Mouse (Mus musculus) G1E (cell line): Measurements from ENCODE around the gene Mical3. TPM values are rescaled to one million over a fixed set of nuclear protein-coding genes. Genes with fewer than 3 reads are reported as not detected.

Experiments used
- ATAC-seq: 2 replicates; pipeline ENCODE4 v1.8.0; 2016; ENCODE audit warnings: mild to moderate bottlenecking; ENCODE audit not compliant: insufficient number of reproducible peaks, poor library complexity, low FRiP score, severe bottlenecking; ENCODE audit errors: extremely low read depth
- DNase-seq: peaks from one replicate; pipeline ENCODE4 v3.0.0; 2012; ENCODE audit warnings: low spot score
- H3K27me3 ChIP-seq: 2 replicates; pipeline ENCODE4 v1.6.1; 2012; ENCODE audit warnings: mild to moderate bottlenecking, low read length, inconsistent platforms; ENCODE audit not compliant: insufficient read depth
- H3K36me3 ChIP-seq: replicated peaks from 2 replicates; pipeline ENCODE3; 2012; ENCODE audit warnings: mild to moderate bottlenecking, inconsistent platforms
- H3K4me1 ChIP-seq: 2 replicates; pipeline ENCODE4 v1.6.1; 2012; ENCODE audit warnings: low read depth, low read length, inconsistent platforms, mixed read lengths; ENCODE audit not compliant: insufficient read depth
- H3K4me3 ChIP-seq: 2 replicates; pipeline ENCODE4 v1.5.1; 2012; ENCODE audit warnings: low read depth, mild to moderate bottlenecking, inconsistent platforms, low read length, moderate library complexity, mixed read lengths
- H3K9me3 ChIP-seq: replicated peaks from 2 replicates; pipeline ENCODE4 v1.6.1; 2012; ENCODE audit warnings: inconsistent platforms
- CTCF ChIP-seq: IDR thresholded peaks from 2 replicates; pipeline ENCODE4 v1.5.1; 2012; ENCODE audit warnings: low read depth, low read length, inconsistent platforms, mixed read lengths
- GATA1 ChIP-seq: IDR thresholded peaks from 2 replicates; pipeline ENCODE4 v1.6.1; 2012; ENCODE audit warnings: borderline replicate concordance, low read length, inconsistent platforms, mixed read lengths
- GATA2 ChIP-seq: IDR thresholded peaks from 2 replicates; pipeline ENCODE4 v1.6.1; 2012; ENCODE audit warnings: low read depth, low read length, inconsistent platforms, borderline replicate concordance
- POLR2AphosphoS5 ChIP-seq: IDR thresholded peaks from 2 replicates; pipeline ENCODE4 v1.6.1; 2012; ENCODE audit warnings: low read depth, low read length, inconsistent platforms; ENCODE audit not compliant: insufficient replicate concordance
- TAL1 ChIP-seq: conservative IDR thresholded peaks from 2 replicates; pipeline ENCODE4 v1.6.1; 2012; ENCODE audit warnings: low read depth, low read length, inconsistent platforms, mixed read lengths
- polyA plus RNA-seq: library from polyadenylated mRNA; stranded (reverse); fragments of >175 nt; gene quantifications from 2 replicates; pipeline ENCODE4 v1.2.3, GENCODE M21; 2012
- total RNA-seq, 2 experiments: library from RNA; stranded (forward) in 1 of 2; stranded (reverse) in 1 of 2; fragments of 200-1000 nt in 1 of 2; fragments of >200 nt in 1 of 2; fragmentation: Nextera tagmentation in 1 of 2; gene quantifications; 2 replicates each; pipeline ENCODE4 v1.2.3; 2014 to 2017

The Mical3 gene
- total and polyA plus RNA-seq, 3 experiments, result 20.9 to 109 (median 38.1) TPM

DNA sequence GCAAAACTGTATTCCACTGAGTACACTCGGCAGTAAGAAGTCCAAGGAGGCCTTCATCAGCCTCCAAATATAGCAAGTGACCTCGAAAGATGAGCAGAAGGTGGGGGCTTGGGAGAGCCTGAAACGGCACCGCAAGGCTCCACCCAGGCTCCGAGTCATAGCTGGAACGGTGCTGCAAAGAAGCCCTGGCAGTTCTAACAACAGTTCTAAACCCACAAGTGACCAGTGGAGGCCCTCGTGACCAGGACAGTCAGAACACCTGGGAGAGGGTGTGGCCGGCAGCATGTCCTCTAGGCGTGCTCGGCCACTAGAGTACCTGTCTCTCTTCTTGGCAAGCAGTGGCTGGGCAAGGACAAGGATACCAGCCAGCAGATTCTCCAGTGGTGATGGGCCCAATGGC lies 27.9 kb downstream of the Mical3 start:
- no peak for ATAC-seq
- peaks cover 88% of the 10 kb centered on the region for H3K36me3 ChIP-seq

GRCm38 (mm10) chr6:121102084-121102483 lies 28.7 kb downstream of the Mical3 start:
- ATAC-seq, result no peak
- DNase-seq, result no peak
- Histone ChIP-seq H3K36me3 (peaks cover 82% of the 10 kb centered on the region), H3K4me3 (no peak overlapping the region; the same call in 1 of the 2 replicates), H3K27me3 (no peaks in the 10 kb centered on the region), H3K9me3 (no peaks in the 10 kb centered on the region), H3K4me1 (peaks cover 98% of the 10 kb centered on the region)
- TF ChIP-seq GATA1 (no peak), POLR2AphosphoS5 (no peak), TAL1 (no peak), CTCF (no peak), GATA2 (no peak)

More for the DNA sequence above, 27.9 kb downstream of the Mical3 start:
- Histone ChIP-seq H3K9me3 (no peaks in the 10 kb centered on the region), H3K4me3 (peak overlapping the region; percentile 53; the same call in 1 of the 2 replicates), H3K4me1 (peaks cover 97% of the 10 kb centered on the region), H3K27me3 (no peaks in the 10 kb centered on the region)
- DNase-seq, result no peak
- no peak for TF ChIP-seq POLR2AphosphoS5
- TF ChIP-seq GATA2, result no peak
- no peak for TF ChIP-seq GATA1
- no peak for TF ChIP-seq CTCF
- no peak for TF ChIP-seq TAL1

DNA sequence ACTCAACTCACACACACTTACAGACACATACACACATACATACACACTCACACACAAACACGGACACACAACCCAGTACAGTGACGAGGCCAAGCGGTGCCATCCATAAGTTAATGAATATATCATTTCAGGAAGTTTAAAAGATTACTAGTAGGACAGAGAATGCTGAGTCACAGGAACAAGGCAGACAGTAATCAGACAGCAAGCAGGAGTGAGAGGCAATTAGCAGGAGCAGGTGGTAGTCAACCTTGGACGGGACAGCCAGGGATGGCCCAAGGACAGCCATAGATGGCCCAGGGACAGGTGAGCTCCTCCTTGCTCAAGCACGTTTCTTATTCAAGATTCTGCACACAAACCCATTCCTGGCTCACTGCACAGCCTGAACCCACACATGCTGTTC lies 29.6 kb downstream of the Mical3 start:
- H3K36me3 ChIP-seq, result peaks cover 82% of the 10 kb centered on the region
- DNase-seq, result peak; percentile 63

GRCm38 (mm10) chr6:121099831-121100230 lies 31.0 kb downstream of the Mical3 start:
- TF ChIP-seq GATA1, result no peak
- TF ChIP-seq POLR2AphosphoS5, result no peak
- no peak for TF ChIP-seq CTCF
- no peak for TF ChIP-seq TAL1
- TF ChIP-seq GATA2, result no peak
- Histone ChIP-seq H3K36me3 (peaks cover 81% of the 10 kb centered on the region), H3K4me1 (peaks cover 99% of the 10 kb centered on the region), H3K27me3 (no peaks in the 10 kb centered on the region), H3K4me3 (no peak overlapping the region), H3K9me3 (no peaks in the 10 kb centered on the region)
- DNase-seq (no peak), ATAC-seq (no peak)

More for the DNA sequence above, 29.6 kb downstream of the Mical3 start:
- H3K4me1 ChIP-seq, result peaks cover 99% of the 10 kb centered on the region
- ATAC-seq, result peak; percentile 59
- peak overlapping the region; percentile 60; the same call in 1 of the 2 replicates for H3K4me3 ChIP-seq
- peak; percentile 50 for TF ChIP-seq TAL1
- no peak for TF ChIP-seq GATA2
- no peaks in the 10 kb centered on the region for H3K9me3 ChIP-seq
- no peaks in the 10 kb centered on the region for H3K27me3 ChIP-seq

DNA sequence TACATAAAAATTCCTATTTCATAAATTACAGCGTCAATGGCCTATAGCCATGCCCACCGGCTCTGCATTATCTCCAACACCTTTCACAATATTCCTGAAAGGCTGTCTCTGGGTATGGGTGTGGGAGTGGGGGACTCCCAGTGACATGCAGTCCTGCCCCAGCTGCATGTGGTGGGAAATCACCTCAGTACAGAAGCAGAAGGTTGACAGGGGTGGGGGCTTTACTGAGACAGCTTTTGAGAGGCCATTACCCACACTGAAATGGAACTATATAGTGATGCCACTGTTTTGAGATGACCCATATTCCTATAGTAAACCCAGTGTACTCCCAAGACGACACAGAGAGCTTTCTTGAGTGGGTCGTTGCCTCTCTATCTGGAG lies 31.6 kb downstream of the Mical3 start:
- peaks cover 78% of the 10 kb centered on the region for H3K36me3 ChIP-seq
- no peak for ATAC-seq
- TF ChIP-seq GATA1 (no peak), GATA2 (no peak), TAL1 (no peak), POLR2AphosphoS5 (no peak), CTCF (no peak)
- H3K4me3 ChIP-seq, result no peak overlapping the region
- no peaks in the 10 kb centered on the region for H3K27me3 ChIP-seq
- no peaks in the 10 kb centered on the region for H3K9me3 ChIP-seq
- no peak for DNase-seq
- peaks cover 97% of the 10 kb centered on the region for H3K4me1 ChIP-seq

- H3K4me3 ChIP-seq, result peak overlapping the region; percentile 63; the same call in 1 of the 2 replicates
- no peaks in the 10 kb centered on the region for H3K9me3 ChIP-seq
- TF ChIP-seq GATA1 (no peak), GATA2 (no peak), TAL1 (no peak), CTCF (no peak), POLR2AphosphoS5 (no peak)
- H3K36me3 ChIP-seq, result peaks cover 75% of the 10 kb centered on the region
- no peaks in the 10 kb centered on the region for H3K27me3 ChIP-seq
- peaks cover 97% of the 10 kb centered on the region for H3K4me1 ChIP-seq
- ATAC-seq (peak; percentile 32; the same call in 1 of the 2 replicates), DNase-seq (no peak)
These were observed 32.1 kb downstream of the Mical3 start for GRCm38 (mm10) chr6:121098511-121099227.

GRCm38 (mm10) chr6:121098109-121098508 lies 32.7 kb downstream of the Mical3 start:
- Histone ChIP-seq H3K9me3 (no peaks in the 10 kb centered on the region), H3K27me3 (no peaks in the 10 kb centered on the region), H3K4me1 (peaks cover 97% of the 10 kb centered on the region), H3K36me3 (peaks cover 72% of the 10 kb centered on the region), H3K4me3 (peak overlapping the region; percentile 63; the same call in 1 of the 2 replicates)
- DNase-seq, result no peak
- TF ChIP-seq TAL1, result no peak
- TF ChIP-seq CTCF, result no peak
- no peak for TF ChIP-seq GATA1
- no peak for TF ChIP-seq GATA2
- TF ChIP-seq POLR2AphosphoS5, result no peak
- no peak for ATAC-seq
